In the genomic region with DNA sequence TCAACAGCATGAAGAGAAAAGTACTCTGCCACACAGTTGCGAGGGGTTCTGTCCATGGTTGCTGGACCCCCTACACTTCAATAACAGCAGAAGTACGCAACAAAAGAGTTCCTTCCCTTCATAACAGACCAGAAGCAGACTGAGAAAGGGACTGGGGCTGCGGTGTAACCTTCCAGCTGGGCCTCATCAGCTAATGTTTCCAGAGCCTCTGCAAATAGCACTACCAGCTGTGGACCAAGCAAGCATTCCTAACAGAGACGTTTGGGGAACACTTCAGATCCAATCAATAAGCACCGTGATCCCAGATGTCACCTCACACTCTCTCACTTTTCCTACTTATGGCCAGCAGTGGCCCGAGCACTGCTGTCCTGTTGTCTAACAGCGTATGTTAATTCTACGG, we compare ENCODE assay signal across 18 mouse cellular contexts. TPM values are rescaled to one million over a fixed set of nuclear protein-coding genes. Genes with fewer than 3 reads are reported as not detected.
"Had no signal": no experiment of that assay in that cellular context is flagged by ENCODE, and none has a peak within 500 bp of the region (broad histone marks: within the 10 kb centered on the region; RNA-seq: fewer than 3 reads in every experiment).

No protein-coding gene starts in this region.

- H3K36me3 ChIP-seq: liver, embryonic 13.5 days; midbrain, embryonic 12.5 days; neural tube, embryonic 13.5 days had no signal

- DNase-seq: kidney, adult 11 months; left cerebral cortex, postnatal 4 days; liver; liver, embryonic 13.5 days; liver, postnatal 0 days; retina, postnatal 1 day; right cerebral cortex, postnatal 4 days; spleen, adult 18-20 months; thymus, adult 18-20 months; thymus, postnatal 14 days had no signal

- H3K9me3 ChIP-seq: liver, embryonic 13.5 days; megakaryocyte, embryonic 14.5 days; midbrain, embryonic 12.5 days; neural tube, embryonic 13.5 days had no signal

- H3K9ac ChIP-seq: liver, embryonic 13.5 days; liver, postnatal 0 days; midbrain, embryonic 12.5 days; neural tube, embryonic 13.5 days had no signal

- H3K27me3 ChIP-seq: liver, embryonic 13.5 days had no signal

- H3K27ac ChIP-seq: liver, embryonic 13.5 days; macrophage; midbrain, embryonic 12.5 days; neural tube, embryonic 13.5 days had no signal

- H3K4me1 ChIP-seq: liver, embryonic 13.5 days; megakaryocyte, embryonic 14.5 days; midbrain, embryonic 12.5 days had no signal

- ATAC-seq: liver, postnatal 0 days; midbrain, embryonic 16.5 days had no signal

- H3K4me2 ChIP-seq: liver, embryonic 13.5 days; midbrain, embryonic 12.5 days; neural tube, embryonic 13.5 days had no signal

- H3K4me3 ChIP-seq: liver, embryonic 13.5 days; megakaryocyte, embryonic 14.5 days; midbrain, embryonic 12.5 days; neural tube, embryonic 13.5 days had no signal

RNA-seq across cellular contexts. Expression of gene H2al1a, which starts 34.1 kb away (rescaled TPM):
- polyA plus RNA-seq: kidney, embryonic 14.5 days; large intestine, adult 2 months; liver, embryonic 13.5 days; liver, postnatal 0 days; macrophage; midbrain, embryonic 12.5 days; midbrain, embryonic 16.5 days; neural tube, embryonic 13.5 days; stomach, embryonic 14.5 days had no signal

RNA-seq across cellular contexts. Expression of gene H2al1b, which starts 37.3 kb away (rescaled TPM):
- polyA plus RNA-seq: kidney, embryonic 14.5 days; large intestine, adult 2 months; liver, embryonic 13.5 days; liver, postnatal 0 days; macrophage; midbrain, embryonic 12.5 days; midbrain, embryonic 16.5 days; neural tube, embryonic 13.5 days; stomach, embryonic 14.5 days had no signal

RNA-seq across cellular contexts. Expression of gene H2al1c, which starts 40.5 kb away (rescaled TPM):
- polyA plus RNA-seq: kidney, embryonic 14.5 days; large intestine, adult 2 months; liver, embryonic 13.5 days; liver, postnatal 0 days; macrophage; midbrain, embryonic 12.5 days; midbrain, embryonic 16.5 days; neural tube, embryonic 13.5 days; stomach, embryonic 14.5 days had no signal

RNA-seq across cellular contexts. Expression of gene H2al1d, which starts 43.7 kb away (rescaled TPM):
- polyA plus RNA-seq: kidney, embryonic 14.5 days; large intestine, adult 2 months; liver, embryonic 13.5 days; liver, postnatal 0 days; macrophage; midbrain, embryonic 12.5 days; midbrain, embryonic 16.5 days; neural tube, embryonic 13.5 days; stomach, embryonic 14.5 days had no signal

RNA-seq across cellular contexts. Expression of gene H2al1e, which starts 46.8 kb away (rescaled TPM):
- polyA plus RNA-seq: kidney, embryonic 14.5 days; large intestine, adult 2 months; liver, embryonic 13.5 days; liver, postnatal 0 days; macrophage; midbrain, embryonic 12.5 days; midbrain, embryonic 16.5 days; neural tube, embryonic 13.5 days; stomach, embryonic 14.5 days had no signal
